Mouse (Mus musculus) erythroblast, embryonic 14.5 days (primary cell): ENCODE measurements around the gene Dcaf5. TPM values are rescaled to one million over a fixed set of nuclear protein-coding genes. Genes with fewer than 3 reads are reported as not detected.

Experiments used
- H3K27me3 ChIP-seq: 2 replicates; pipeline ENCODE4 v1.6.1; 2012; ENCODE audit warnings: inconsistent platforms; ENCODE audit not compliant: control insufficient read depth
- H3K36me3 ChIP-seq: 2 replicates; pipeline ENCODE4 v1.6.1; 2012; ENCODE audit warnings: mild to moderate bottlenecking, inconsistent platforms; ENCODE audit not compliant: control insufficient read depth
- H3K4me1 ChIP-seq: 2 replicates; pipeline ENCODE4 v1.6.1; 2012; ENCODE audit warnings: inconsistent platforms; ENCODE audit not compliant: control insufficient read depth
- H3K4me3 ChIP-seq: replicated peaks from 2 replicates; pipeline ENCODE3; 2012; ENCODE audit warnings: moderate library complexity, mild to moderate bottlenecking, inconsistent platforms
- H3K9me3 ChIP-seq: 2 replicates; pipeline ENCODE4 v1.6.1; 2012; ENCODE audit warnings: low read length, inconsistent platforms, mixed read lengths; ENCODE audit not compliant: control insufficient read depth
- GATA1 ChIP-seq: IDR thresholded peaks from 2 replicates; pipeline ENCODE4 v1.6.1; 2012; ENCODE audit warnings: low read length, inconsistent platforms, mixed read lengths
- TAL1 ChIP-seq: IDR thresholded peaks from 3 replicates; pipeline ENCODE4 v1.6.1; 2012; ENCODE audit warnings: low read length, inconsistent platforms, mixed read lengths
- polyA plus RNA-seq: library from polyadenylated mRNA; stranded (reverse); fragments of >175 nt; gene quantifications from 2 replicates; pipeline ENCODE4 v1.2.3, GENCODE M21; 2012

Dcaf5 gene
- polyA plus RNA-seq, 1 experiment, result 0.12 TPM

DNA sequence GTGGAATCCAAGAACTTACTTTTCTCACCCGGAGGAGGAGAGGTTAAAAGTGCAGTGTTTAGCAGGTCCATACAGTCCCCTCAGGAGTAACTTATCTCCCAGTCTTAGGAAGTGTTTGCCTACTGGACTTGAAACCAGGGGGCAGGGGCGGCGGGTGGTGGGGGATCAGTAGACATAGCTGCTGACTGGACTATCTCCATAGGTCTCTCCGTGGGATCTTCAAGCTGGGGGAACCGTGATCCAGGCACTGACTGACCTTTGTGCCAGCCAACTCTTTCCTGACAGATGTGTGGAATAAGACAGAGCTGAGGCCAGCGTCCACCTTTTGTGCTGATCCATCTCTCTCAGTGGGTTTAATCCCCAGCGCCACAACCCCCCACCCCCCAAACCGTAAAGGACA lies 105.6 kb downstream of the Dcaf5 start:
- Histone ChIP-seq H3K4me3 (no peak overlapping the region), H3K36me3 (no peaks in the 10 kb centered on the region), H3K4me1 (no peaks in the 10 kb centered on the region), H3K9me3 (no peaks in the 10 kb centered on the region), H3K27me3 (no peaks in the 10 kb centered on the region)
- no peak for TF ChIP-seq TAL1
- no peak for TF ChIP-seq GATA1

- TF ChIP-seq TAL1 (no peak), GATA1 (no peak)
- Histone ChIP-seq H3K9me3 (no peaks in the 10 kb centered on the region), H3K4me3 (no peak overlapping the region), H3K27me3 (no peaks in the 10 kb centered on the region), H3K36me3 (no peaks in the 10 kb centered on the region), H3K4me1 (no peaks in the 10 kb centered on the region)
These were observed 106.8 kb downstream of the Dcaf5 start for GRCm38 (mm10) chr12:80329641-80330040.

DNA sequence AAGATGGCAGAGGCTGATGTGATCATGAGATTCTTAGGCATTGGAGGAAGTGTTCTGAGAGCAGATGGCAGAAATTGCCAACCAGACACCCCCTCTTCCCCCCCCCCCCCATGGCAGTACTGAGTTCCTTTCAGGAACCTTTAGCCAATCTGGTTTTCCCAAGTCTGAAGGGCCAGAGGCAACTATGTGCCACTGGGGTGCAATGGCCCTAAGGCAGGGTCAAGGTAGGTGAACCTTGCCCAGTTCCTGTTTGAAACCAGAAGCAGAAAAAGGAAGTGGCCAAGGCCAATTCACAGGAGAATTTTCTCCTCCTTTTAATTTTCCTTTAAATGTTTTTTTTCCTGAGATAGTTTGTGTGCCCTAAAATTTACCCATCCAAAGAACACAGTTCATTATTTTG lies 110.4 kb downstream of the Dcaf5 start:
- TF ChIP-seq TAL1 (no peak), GATA1 (no peak)
- no peaks in the 10 kb centered on the region for H3K4me1 ChIP-seq

DNA sequence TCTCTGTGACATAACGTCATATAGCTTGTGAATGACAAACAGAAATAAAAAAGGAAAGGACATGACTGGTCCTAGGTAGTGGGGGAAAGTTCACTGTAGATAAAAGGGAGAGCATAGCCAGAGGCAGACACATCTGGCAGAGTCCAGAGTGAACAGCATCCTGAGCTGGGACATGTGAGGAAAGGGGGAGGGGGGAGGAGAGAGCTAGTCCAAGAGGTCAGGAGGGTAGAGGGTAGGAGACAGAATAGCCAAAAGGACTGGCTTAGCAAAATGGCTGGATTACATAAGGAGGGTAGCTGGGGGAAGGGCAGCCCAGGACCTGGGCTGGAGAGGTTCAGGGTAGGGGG lies 111.6 kb downstream of the Dcaf5 start:
- H3K36me3 ChIP-seq, result no peaks in the 10 kb centered on the region
- H3K4me3 ChIP-seq, result no peak overlapping the region
- no peaks in the 10 kb centered on the region for H3K4me1 ChIP-seq
- H3K27me3 ChIP-seq, result no peaks in the 10 kb centered on the region
- TF ChIP-seq TAL1 (no peak), GATA1 (no peak)
- no peaks in the 10 kb centered on the region for H3K9me3 ChIP-seq

More for the DNA sequence above, 110.4 kb downstream of the Dcaf5 start:
- no peaks in the 10 kb centered on the region for H3K9me3 ChIP-seq
- H3K27me3 ChIP-seq, result no peaks in the 10 kb centered on the region
- no peaks in the 10 kb centered on the region for H3K36me3 ChIP-seq
- H3K4me3 ChIP-seq, result no peak overlapping the region

DNA sequence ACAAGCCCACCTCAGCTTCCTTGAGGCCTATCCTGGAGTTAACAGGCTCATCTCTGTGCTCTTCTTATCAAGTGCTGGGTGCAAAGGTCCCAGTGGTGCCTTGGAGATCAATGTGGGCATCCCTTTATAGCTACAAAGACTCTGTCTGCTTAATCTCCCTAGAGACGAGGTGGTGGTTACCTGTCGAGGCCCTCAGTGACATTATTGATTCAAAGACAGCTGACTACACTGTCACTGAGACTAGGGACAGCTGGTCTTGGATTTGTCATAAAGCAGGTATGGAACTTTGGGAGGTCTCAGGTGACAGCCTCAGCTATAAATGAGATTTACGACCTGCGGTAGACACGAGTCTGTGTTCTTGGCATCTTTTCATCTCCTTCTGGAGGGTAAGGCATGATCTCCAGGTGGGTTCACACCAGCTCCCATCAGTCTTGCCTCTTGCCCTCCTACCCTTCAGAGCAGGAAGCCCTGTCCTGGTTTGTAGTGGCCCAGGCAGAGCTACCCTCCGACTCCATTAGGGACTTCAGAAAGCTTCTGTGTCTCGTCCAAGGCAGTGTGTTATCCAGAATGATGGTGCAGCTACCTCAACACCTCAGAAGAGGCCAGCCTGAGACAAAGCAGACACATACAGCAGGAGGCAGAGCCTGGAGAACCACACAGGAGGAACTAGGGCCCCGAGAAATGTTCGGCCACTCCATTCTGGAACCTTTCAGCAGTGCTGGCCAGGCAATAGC lies 112.2 kb downstream of the Dcaf5 start:
- Histone ChIP-seq H3K36me3 (no peaks in the 10 kb centered on the region), H3K4me1 (no peaks in the 10 kb centered on the region), H3K27me3 (no peaks in the 10 kb centered on the region), H3K4me3 (no peak overlapping the region), H3K9me3 (no peaks in the 10 kb centered on the region)
- TF ChIP-seq GATA1, result no peak
- no peak for TF ChIP-seq TAL1

- TF ChIP-seq GATA1, result no peak
- no peak for TF ChIP-seq TAL1
- no peaks in the 10 kb centered on the region for H3K36me3 ChIP-seq
- no peaks in the 10 kb centered on the region for H3K9me3 ChIP-seq
- no peaks in the 10 kb centered on the region for H3K27me3 ChIP-seq
- H3K4me3 ChIP-seq, result no peak overlapping the region
- H3K4me1 ChIP-seq, result no peaks in the 10 kb centered on the region
These were observed 112.9 kb downstream of the Dcaf5 start for GRCm38 (mm10) chr12:80323371-80324050.

DNA sequence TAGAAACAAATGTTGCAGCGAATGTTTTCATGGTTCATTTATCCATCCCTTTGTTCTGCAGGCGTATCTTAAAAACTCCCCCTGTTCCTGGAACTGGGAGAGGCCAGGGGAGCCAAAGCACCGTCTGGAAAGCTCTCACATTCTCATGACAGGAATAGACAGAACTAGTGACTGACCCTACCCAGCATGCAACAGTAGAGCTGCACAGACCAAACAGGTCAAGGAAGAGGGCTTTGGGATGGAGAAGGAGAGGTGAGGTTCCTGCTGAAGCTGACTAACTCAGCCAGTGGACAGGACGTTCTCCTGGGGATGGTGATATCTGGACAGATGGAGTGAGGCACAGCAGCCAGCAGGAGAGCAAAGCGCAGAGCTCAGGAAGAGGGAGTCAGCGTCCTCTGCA lies 113.9 kb downstream of the Dcaf5 start:
- no peak overlapping the region for H3K4me3 ChIP-seq
- no peaks in the 10 kb centered on the region for H3K4me1 ChIP-seq
- H3K9me3 ChIP-seq, result no peaks in the 10 kb centered on the region
- TF ChIP-seq GATA1, result no peak
- TF ChIP-seq TAL1, result no peak
- H3K27me3 ChIP-seq, result no peaks in the 10 kb centered on the region
- H3K36me3 ChIP-seq, result no peaks in the 10 kb centered on the region

DNA sequence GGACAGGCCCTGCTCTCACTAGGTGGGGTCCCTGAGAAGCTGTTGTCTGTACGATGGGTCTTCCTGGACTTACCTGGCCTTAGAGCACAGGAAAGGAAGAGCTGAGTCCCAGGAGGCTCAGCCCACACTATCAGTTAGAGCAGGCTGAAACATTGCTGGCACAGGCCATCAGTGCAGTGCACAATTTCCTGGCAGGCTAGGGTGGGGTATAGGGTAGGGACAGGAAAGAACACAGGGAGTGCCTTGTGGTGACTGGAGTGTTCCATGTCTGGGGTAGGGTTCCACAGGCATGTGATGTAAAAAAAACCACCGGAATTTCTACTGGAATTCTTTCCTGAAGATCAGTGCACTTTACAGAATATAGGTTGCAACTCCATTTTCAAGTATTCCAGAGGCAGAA lies 117.3 kb downstream of the Dcaf5 start:
- no peak for TF ChIP-seq GATA1
- no peak for TF ChIP-seq TAL1
- Histone ChIP-seq H3K9me3 (peaks cover 2% of the 10 kb centered on the region; the same call in 1 of the 2 replicates), H3K4me3 (no peak overlapping the region), H3K4me1 (no peaks in the 10 kb centered on the region), H3K36me3 (no peaks in the 10 kb centered on the region), H3K27me3 (no peaks in the 10 kb centered on the region)

DNA sequence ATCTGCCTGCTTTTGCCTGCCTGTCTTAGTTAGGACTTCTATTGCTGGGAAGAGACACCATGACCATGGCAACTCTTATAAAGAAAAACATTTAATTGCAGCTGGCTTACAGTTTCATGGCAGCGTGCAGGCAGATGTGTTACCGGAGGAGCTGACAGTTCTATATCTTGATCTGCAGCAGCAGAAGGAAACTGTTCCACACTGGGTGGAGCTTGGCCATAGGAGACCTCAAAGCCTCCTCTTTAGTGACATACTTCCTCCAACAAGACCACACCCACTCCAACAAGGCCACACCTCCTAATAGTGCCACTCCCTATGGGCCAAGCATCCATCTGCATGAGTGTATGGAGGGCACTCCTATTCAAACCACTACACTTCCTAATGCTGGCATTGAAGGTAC lies 121.1 kb downstream of the Dcaf5 start:
- Histone ChIP-seq H3K9me3 (peaks cover 2% of the 10 kb centered on the region; the same call in 1 of the 2 replicates), H3K4me3 (no peak overlapping the region), H3K27me3 (no peaks in the 10 kb centered on the region), H3K4me1 (no peaks in the 10 kb centered on the region), H3K36me3 (no peaks in the 10 kb centered on the region)
- no peak for TF ChIP-seq GATA1
- TF ChIP-seq TAL1, result no peak
